Mouse (Mus musculus) megakaryocyte, embryonic 14.5 days (primary cell): Measurements from ENCODE around the gene Wipf3. TPM values are rescaled to one million over a fixed set of nuclear protein-coding genes. Genes with fewer than 3 reads are reported as not detected.

Experiments
- H3K27me3 ChIP-seq: replicated peaks from 2 replicates; pipeline ENCODE3; 2012; ENCODE audit warnings: inconsistent platforms
- H3K36me3 ChIP-seq: replicated peaks from 2 replicates; pipeline ENCODE3; 2012; ENCODE audit warnings: low read length, inconsistent platforms, mixed read lengths
- H3K4me1 ChIP-seq: 2 replicates; pipeline ENCODE4 v1.6.1; 2012; ENCODE audit warnings: inconsistent platforms
- H3K4me3 ChIP-seq: replicated peaks from 2 replicates; pipeline ENCODE3; 2012; ENCODE audit warnings: moderate library complexity, mild to moderate bottlenecking, inconsistent platforms
- H3K9me3 ChIP-seq: 2 replicates; pipeline ENCODE4 v1.6.1; 2012; ENCODE audit warnings: inconsistent platforms
- FLI1 ChIP-seq: IDR thresholded peaks from 2 replicates; pipeline ENCODE4 v1.6.1; 2012; ENCODE audit warnings: low read length, inconsistent platforms, mixed read lengths
- GATA1 ChIP-seq: IDR thresholded peaks from 3 replicates; pipeline ENCODE4 v1.6.1; 2012; ENCODE audit warnings: mixed read lengths, low read length, inconsistent platforms, borderline replicate concordance
- polyA plus RNA-seq: library from polyadenylated mRNA; stranded (reverse); fragments of >175 nt; gene quantifications from 2 replicates; pipeline ENCODE4 v1.2.3, GENCODE M21; 2012; ENCODE audit warnings: low replicate concordance; ENCODE audit not compliant: insufficient read depth

Gene Wipf3
- 1.1 and 7.2 TPM in 2 replicates for polyA plus RNA-seq

DNA sequence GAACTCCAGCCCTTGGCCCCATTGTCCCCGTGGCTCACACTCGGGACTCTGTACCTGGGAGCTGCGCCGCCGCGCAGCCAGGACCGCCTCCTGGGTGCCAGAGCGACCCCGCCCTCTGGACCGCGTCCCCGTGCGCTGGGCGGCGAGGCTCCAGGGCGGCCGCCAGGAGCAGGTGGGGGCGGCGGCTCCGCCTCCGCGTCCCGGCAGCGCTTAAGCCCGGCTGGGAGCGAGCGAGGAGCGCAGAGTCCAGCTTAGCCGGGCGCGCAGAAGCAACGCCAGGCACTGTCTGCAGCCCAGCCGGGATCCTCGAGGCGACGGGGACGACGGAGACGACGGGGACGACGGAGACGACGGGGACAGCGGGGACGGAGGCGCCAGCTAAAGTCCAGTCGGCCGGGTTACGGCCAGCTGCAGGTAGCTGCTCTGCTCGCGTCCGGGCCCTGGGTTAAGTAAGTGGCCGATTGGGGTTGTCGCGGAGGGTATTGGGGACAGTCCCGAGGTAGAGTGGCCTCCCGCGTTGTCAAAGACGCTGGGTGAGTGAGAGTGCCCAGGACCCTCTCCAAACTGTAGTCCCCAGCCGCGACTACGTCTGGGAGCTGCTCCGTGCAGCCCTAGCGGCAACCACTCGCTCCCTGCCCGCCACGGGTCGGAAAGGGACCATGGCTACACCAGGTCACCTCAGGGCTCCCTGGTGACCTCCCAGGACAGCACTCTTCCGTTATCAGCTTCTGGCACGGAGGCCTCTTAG is at the start of gene Wipf3:
Gene Wipf3 (plus strand): TSS at position 157 of the 748 bp plus-strand sequence.
- TF ChIP-seq GATA1 (no peak), FLI1 (no peak)
- Histone ChIP-seq H3K4me3 (peak within 1 kb of the TSS; percentile 88), H3K27me3 (peaks cover 83% of the 10 kb centered on the region), H3K9me3 (0 out of 2 replicates have a peak, but pooled peaks cover 6% of the 10 kb centered on the region), H3K36me3 (no peaks in the 10 kb centered on the region), H3K4me1 (peaks cover 22% of the 10 kb centered on the region)

DNA sequence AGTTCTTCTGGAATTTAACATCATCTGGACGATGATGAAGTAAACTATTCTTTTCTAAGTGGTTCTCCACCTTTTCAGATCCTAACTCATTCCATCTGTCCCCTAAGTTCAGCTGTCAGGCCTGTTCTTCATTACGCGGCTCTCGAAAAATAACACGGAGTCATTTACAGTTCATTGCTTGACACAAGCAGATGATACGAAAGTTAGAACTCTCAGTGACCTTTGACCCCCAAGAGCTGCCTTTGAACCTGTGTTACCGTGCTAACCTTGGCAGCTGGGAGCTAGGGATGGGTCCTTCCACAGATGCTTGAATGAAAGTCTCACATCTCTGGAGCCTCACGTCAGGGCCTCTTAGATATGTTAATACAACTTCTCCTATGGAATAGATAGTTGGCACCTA is 46.8 kb upstream of the Wipf3 start:
- peaks cover 6% of the 10 kb centered on the region; the same call in 1 of the 2 replicates for H3K4me1 ChIP-seq
- TF ChIP-seq GATA1 = no peak
- no peak for TF ChIP-seq FLI1
- no peak overlapping the region for H3K4me3 ChIP-seq

DNA sequence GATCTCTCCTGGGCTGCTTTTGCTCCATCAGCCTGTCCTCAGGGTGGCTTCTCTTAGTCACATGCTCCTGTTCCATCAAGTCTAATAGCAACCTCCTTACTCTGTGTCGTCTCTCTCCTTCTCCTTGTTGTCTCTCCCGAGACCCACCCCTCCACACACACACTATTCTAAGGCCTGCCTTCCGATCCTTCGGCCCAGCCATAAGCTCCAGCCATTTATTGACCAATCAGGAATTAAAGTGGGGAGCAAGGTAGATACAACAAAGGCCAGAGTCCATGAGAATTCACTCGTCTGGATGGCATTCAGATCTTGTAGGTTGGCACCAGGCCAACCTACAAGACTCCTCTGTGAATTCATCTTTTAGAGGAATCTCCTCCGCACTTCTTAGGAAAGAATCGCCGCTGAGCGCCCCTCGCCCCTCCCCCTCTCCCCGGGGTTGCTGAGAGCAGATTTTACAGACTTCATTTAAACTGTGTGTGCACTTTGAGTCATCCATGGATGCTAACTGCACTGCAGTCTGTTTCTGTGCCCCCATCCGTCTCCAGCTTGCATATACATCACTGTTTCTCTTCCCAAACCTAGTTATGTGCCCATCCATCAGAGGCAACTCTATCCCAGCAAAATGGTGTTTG is 45.4 kb upstream of the Wipf3 start:
- Histone ChIP-seq H3K36me3 (no peaks in the 10 kb centered on the region), H3K4me1 (peaks cover 7% of the 10 kb centered on the region; the same call in 1 of the 2 replicates), H3K9me3 (0 out of 2 replicates have a peak, but pooled peaks cover 3% of the 10 kb centered on the region), H3K27me3 (peaks cover 25% of the 10 kb centered on the region), H3K4me3 (no peak overlapping the region)
- TF ChIP-seq GATA1 (no peak), FLI1 (no peak)

More for the DNA sequence above, 46.8 kb upstream of the Wipf3 start:
- Histone ChIP-seq H3K9me3 (0 out of 2 replicates have a peak, but pooled peaks cover 3% of the 10 kb centered on the region), H3K36me3 (no peaks in the 10 kb centered on the region), H3K27me3 (peaks cover 15% of the 10 kb centered on the region)

DNA sequence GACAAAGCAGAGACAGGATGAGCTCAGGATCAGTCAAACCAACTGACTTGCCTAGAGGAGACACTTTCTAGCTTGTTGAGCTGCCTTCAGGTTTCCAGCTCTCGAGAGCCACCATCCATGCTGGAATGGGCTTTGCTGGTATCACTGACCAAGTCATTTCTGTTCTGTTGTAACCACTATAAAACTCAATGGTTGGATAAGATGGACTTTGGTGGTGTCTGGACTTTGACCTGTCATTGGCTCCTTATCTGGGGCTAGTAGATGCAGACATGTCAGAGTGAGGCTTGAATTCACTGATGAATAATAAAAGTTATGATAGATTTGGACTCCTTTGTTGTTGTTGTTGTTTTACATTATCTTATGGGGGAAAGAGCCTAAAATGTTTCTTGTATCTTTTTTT is 44.6 kb upstream of the Wipf3 start:
- Histone ChIP-seq H3K4me1 (peaks cover 11% of the 10 kb centered on the region), H3K36me3 (no peaks in the 10 kb centered on the region), H3K27me3 (peaks cover 27% of the 10 kb centered on the region), H3K4me3 (no peak overlapping the region), H3K9me3 (0 out of 2 replicates have a peak, but pooled peaks cover 3% of the 10 kb centered on the region)
- TF ChIP-seq GATA1 (no peak), FLI1 (no peak)

DNA sequence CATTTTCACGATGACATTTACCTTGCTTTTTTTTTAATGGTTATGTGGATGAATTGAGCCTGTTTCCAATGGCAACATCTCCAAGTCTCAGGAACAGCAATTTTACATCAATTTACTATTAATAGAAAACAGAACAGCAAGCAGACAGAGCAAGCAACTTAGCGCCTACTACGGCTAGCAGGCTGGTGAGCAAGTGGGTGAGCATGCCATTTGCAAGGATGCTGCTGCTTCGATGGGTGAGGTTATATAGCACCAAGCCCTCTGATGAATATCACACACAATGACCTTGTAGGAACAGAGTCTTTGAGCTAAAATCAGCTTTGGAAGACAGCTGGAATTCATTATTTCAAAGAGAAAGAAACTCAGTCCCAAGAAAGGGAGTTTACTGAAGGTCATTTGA is 43.0 kb upstream of the Wipf3 start:
- H3K27me3 ChIP-seq = peaks cover 37% of the 10 kb centered on the region
- TF ChIP-seq FLI1 (no peak), GATA1 (no peak)
- 0 out of 2 replicates have a peak, but pooled peaks cover 3% of the 10 kb centered on the region for H3K9me3 ChIP-seq
- peaks cover 14% of the 10 kb centered on the region for H3K4me1 ChIP-seq
- H3K4me3 ChIP-seq = no peak overlapping the region
- H3K36me3 ChIP-seq = no peaks in the 10 kb centered on the region

DNA sequence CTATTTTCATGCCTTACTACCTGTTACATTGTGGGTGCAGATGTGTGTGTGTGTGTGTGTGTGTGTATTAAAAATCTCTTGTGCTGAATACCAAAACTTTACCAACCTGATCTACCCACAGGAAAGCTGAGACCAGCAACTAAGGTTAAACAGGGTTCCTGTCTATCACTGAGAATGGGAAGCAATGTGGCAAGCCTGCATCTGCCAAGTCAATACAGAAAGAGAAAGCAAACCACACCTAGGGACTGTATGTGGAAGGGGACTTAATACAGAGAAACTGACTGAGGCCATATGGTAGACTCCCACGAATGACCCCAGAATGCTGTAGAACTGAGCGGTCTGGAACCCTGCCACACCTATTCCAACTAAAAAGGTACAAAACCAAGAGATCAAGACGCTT is 42.4 kb upstream of the Wipf3 start:
- 0 out of 2 replicates have a peak, but pooled peaks cover 3% of the 10 kb centered on the region for H3K9me3 ChIP-seq
- H3K4me1 ChIP-seq = peaks cover 14% of the 10 kb centered on the region
- no peaks in the 10 kb centered on the region for H3K36me3 ChIP-seq
- H3K4me3 ChIP-seq = no peak overlapping the region
- no peak for TF ChIP-seq FLI1
- TF ChIP-seq GATA1 = no peak
- peaks cover 37% of the 10 kb centered on the region for H3K27me3 ChIP-seq

DNA sequence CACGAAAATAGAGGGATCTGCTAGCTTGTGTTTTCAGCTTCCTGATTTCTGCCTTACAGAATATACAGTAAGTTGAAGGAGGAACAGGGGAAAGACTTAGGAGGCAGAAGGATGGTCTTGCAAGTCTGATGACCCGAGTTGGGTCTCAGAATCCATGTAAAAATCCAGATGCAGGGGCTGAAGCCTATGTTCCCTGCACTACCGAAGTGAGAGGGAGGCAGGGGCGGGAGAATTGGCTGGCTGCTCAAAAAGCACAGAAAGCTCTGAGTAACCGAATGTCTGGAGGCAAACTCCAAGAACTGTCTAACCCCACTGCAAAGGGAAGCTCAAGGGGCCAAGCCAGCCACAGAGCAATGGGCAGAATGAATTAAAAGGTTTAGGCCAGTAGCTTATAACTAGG is 41.7 kb upstream of the Wipf3 start:
- H3K27me3 ChIP-seq = peaks cover 43% of the 10 kb centered on the region
- no peak overlapping the region for H3K4me3 ChIP-seq
- H3K9me3 ChIP-seq = 0 out of 2 replicates have a peak, but pooled peaks cover 1% of the 10 kb centered on the region
- no peaks in the 10 kb centered on the region for H3K36me3 ChIP-seq
- peaks cover 14% of the 10 kb centered on the region for H3K4me1 ChIP-seq
- TF ChIP-seq FLI1 = no peak

DNA sequence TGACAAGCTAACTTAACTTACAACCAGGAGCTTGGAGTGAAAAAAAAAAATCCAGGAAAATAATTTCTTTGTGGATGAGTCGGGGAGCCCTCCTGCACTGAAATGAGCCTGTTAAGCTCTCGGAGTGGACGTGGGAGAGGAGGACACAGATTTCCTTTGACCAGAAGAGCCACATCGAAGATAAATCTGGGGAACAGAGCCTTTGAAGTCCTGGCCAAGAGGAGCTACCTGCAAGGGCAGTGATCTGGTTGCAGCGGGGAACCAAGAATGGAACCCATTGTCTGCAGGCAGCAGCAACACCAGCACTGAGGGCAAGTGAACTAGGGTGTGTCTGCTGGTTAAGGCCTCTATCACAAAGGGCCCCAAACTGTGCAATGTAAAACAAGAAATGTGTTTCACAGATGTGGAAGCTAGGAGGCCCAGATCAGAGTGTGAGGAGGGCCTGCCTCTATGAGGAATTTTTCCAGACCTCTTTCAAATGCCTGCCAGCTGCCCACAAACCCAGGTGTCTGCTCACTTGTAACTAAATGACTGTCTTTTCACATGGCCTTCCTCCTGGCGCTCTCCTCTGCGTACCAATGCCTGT is 40.6 kb upstream of the Wipf3 start:
- Histone ChIP-seq H3K4me1 (peaks cover 14% of the 10 kb centered on the region), H3K4me3 (no peak overlapping the region), H3K9me3 (no peaks in the 10 kb centered on the region), H3K27me3 (peaks cover 52% of the 10 kb centered on the region), H3K36me3 (no peaks in the 10 kb centered on the region)
- TF ChIP-seq FLI1 (no peak), GATA1 (no peak)

DNA sequence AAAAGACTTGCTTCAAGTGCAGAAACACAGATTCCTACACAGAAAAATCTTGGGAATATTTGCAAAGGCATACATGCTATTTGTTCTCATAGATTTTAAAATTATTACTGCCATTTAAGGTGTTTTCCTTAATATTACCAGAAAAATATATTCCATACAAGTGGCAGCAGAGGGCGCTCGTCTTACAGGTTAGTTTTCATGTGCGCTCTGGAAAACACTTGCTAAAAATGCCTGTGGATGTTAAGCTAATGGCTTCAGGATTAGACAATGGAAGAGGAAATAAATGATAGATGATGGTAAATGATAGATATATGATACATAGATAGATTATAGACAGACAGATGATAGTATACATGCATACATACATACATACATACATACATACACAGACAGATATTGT is 37.6 kb upstream of the Wipf3 start:
- TF ChIP-seq GATA1 (no peak), FLI1 (no peak)
- H3K4me3 ChIP-seq = no peak overlapping the region
- H3K36me3 ChIP-seq = no peaks in the 10 kb centered on the region
- H3K27me3 ChIP-seq = peaks cover 63% of the 10 kb centered on the region
- peaks cover 14% of the 10 kb centered on the region for H3K4me1 ChIP-seq
- H3K9me3 ChIP-seq = no peaks in the 10 kb centered on the region

DNA sequence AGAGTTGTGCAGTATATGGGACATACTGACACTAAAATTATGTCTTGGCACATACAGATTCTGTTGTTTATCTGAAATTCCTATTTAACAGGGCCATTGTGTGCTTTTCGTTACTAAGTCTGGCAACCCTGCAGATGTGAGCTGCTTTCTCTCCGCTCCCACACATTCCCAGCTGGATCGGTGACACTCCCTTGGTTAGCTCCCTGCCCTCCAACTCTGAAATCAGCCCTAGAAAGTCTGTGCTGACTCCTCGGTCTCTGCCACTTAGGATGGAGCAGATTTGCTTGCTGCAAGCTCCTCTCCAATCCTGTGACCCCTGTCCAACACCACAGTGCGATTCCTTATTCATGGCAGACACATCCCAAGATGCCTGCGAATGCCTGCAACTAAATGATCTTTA is 35.5 kb upstream of the Wipf3 start:
- Histone ChIP-seq H3K4me1 (peaks cover 7% of the 10 kb centered on the region), H3K9me3 (peaks cover 7% of the 10 kb centered on the region; the same call in 1 of the 2 replicates)
- TF ChIP-seq FLI1 (no peak), GATA1 (no peak)

More for the DNA sequence above, 35.5 kb upstream of the Wipf3 start:
- Histone ChIP-seq H3K27me3 (peaks cover 58% of the 10 kb centered on the region), H3K36me3 (no peaks in the 10 kb centered on the region), H3K4me3 (no peak overlapping the region)
